Mouse (Mus musculus) CD4-positive helper T cell, adult 2 months (primary cell): ENCODE data around the gene Slc29a1.
"Not testable (repeated sequence)": the region's sequence is repeated elsewhere in the genome, so short reads cannot be mapped to it uniquely, and the experiment has no call there.

Experiments
- DNase-seq: peaks from one replicate; pipeline ENCODE4 v3.0.0-alpha.2; 2012; ENCODE audit warnings: low read depth, missing footprints, low spot score

Slc29a1 gene

GRCm38 (mm10) chr17:45599446-45600242 is at the start of gene Slc29a1:
Gene Slc29a1, minus strand, starts transcription at chr17:45599606.
- no peak for DNase-seq

DNA sequence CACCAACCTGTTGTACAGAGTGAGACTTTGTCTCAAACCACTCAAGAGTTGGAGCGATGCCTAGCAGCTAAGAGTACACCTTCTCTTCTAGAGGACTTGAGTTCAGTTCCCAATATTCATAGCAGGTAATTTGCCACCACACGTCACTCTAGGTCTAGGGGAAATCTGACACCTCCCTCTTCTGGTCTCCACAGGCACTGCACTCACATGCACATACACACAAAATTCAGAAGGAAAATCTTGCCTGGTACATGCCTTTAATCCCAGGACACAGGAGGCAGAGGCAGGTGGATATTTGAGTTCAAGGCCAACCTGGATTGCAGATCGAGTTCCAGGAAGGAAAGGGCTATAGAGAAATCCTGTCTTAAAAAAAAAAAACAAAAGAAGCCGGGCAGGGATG is 44.8 kb upstream of the Slc29a1 start:
- no peak for DNase-seq

DNA sequence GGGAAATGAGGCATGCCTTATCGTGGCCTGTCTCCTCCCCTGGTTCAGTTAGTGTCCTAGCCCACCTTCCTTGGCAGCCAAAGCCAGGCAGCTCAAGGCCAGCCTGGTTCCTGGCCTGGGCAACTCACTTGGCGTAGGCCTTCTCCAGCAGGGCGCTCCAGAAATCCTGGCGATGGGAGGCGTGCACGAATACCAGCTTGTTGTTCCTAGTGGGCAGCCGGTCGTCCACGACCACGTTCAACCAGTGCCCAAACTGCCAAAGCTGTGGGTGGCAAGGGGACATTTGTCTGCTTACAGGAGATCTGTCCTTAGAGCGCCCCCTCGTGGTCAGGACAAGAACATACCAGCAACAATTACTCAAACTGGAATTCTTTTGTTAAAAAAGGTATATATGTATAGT is 43.3 kb upstream of the Slc29a1 start:
- DNase-seq: peak; percentile 55

DNA sequence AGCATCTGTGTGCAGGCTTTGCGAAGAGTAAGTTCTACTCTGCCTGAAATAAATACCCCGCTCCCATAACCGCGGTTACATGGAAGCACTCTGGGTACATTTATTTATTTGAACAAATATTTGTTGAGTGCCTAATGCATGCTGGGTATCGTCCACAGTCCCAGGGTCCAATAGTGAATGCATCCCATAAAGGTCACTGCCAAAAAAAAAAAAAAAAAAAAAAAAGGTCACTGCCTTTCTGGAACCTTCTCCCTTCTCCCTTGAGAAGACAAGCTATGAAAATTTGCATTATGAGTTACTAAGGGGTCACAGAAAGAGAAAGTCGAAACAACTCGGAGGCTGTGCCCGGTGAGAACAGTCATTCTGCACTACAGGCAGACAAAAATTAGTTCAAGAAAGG is 42.6 kb upstream of the Slc29a1 start:
- DNase-seq: no peak

DNA sequence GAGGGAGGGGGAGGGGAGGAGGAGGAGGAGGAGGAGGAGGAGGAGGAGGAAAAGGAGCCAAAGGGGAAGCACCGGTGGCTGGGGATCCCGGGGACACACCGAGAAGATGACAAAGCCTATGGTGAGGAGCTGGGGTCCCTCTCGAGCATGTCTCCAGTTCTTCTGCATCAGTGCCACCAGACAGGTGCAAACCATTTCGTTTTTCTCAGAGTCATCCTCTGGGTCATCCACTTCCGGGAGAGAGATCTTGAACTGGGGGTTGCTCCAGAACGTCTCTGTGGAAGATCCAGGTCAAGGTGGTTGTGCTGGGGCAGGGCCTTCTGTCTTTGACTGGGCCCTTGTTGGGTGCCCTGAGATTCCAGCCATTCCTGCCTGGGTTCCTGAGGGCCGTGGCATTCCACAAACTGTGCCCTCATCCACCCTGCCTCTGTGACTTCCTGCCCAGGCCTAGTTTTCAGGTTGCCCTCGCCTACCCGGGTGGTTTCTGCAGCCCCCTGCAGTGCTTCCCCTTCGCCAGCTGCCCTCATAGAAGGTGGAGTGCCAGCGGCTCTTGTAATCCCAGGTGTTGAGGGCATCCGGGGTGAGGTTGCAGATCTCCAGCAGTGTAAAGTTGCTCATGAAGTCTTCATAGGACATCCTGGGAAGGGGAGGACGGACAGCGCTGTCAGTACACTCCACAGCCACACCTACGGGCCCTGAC is 39.3 kb upstream of the Slc29a1 start:
- DNase-seq: no peak

DNA sequence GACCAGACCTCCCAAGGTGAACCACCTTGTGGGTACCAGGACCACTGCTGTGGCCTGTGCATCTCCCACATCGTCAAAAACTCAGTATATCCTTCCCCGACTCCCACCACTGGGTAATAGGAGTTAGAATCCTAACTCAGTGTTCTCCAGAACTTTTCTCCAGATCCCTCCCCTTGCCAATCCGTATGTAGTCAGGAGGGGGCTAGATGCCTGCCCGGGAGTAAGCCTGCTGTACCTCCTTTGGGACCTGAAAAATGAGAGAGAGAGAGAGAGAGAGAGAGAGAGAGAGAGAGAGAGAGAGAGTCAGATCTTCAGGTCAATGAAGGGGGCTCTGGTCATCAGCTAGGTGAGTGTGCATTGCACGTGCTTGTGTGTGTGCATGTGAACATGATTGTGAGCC is 34.6 kb upstream of the Slc29a1 start:
- no peak for DNase-seq

DNA sequence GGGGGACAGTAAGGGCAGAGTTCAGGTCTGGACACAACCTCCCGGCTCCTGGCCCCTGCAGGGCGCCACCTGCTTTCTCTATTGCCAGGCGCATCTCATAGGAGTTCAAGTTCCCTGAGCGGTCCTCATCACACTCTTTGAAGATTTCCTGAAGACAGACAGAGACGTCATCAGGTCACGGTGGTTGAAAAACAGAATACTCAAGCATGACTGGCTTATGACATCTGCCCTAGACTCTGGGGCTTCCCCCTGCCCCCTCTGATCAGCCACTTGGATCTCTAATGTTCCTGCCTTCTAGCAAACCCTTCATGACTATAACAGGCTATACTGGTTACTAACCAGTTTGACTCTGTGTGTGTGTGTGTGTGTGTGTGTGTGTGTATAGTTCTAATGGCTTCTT is 32.5 kb upstream of the Slc29a1 start:
- peak; percentile 67 for DNase-seq

DNA sequence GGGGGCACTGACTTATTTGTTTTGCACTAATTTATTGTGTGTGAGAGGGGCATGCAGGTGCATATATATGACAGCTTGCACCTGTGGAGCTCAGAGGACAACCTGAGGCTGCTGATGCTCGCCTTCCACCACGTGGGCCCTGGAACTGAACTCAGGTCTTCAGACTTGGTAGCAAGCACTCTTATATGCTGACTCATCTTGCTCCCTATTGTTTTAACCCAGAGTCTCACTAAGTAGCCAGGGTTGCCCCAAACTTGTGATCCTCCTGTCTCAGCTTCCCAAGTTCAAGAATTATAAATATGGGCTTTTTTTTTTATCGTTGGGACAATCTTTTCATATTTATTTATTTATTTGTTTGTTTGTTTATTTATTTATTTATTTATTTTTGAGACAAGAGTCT is 31.6 kb upstream of the Slc29a1 start:
- DNase-seq: no peak

DNA sequence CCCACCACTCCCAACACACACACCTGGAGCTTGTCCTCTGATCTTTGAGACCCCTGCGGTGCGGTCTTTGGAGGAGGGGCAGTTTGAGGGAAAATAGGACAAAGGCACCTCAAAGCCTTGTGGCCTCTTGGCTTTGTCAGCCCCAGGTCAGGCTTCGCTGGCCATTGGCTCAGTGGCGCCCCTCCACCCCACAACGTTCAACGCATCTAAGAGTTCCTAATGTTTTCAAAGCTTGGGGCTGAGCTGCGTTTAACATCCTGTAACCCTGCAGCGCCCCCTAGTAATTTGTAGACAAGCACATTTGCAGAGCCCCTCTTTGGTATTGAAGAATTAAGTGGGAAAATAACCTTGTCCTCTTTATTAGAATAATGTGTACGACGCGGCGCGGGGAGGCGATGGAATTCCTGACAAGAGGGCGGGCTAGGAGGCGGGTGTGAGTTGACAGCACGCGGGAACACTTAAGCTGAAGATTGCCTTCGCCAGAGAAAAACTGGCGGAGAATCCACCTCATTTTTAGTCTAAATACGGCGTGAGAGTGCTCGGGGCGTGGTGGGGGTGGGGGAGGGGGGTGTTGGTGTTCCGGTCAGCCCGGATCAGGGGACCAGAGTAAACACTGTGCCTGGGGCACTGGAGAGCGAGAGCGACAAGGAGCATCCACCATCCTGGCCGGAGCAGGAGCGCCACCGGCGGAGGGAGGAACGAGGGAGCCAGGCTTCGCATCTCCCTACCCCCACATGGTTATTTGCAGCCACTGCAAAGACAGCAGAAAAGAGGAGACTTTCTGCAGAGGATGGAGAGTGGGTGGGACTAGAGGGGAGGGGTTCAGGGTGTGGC is 30.7 kb upstream of the Slc29a1 start:
- peak; percentile 72 for DNase-seq

- no peak for DNase-seq
Observed at GRCm38 (mm10) chr17:45628885-45629855, 29.8 kb upstream of the Slc29a1 start.

- DNase-seq: no peak
Observed at GRCm38 (mm10) chr17:45628160-45628559, 28.8 kb upstream of the Slc29a1 start.

DNA sequence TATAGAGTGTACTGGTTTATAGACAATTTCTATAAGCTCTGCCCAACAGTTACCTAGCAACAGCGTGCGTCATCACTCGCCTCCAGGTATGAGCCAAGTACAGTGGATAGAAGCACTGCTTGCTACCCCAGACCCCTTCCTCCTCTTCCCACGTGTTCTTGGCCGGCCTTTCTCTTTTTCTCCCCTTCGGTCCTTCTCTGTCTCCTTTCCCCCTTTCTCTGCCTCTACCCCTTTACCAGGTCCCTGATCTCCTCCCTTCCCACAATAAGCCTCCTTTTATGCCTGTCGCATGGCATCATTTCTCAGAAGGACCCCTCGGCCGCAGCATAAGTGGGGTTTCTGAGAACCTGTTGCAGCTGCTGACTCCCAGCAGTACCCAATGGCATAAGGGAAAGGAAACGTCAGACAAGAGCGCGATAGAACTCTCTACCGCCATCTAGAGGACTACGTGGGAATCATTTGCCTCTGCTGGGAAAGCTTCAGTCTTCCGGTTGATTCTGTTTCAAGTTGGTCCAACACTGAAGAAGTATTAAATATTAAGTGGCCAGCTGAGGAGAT is 27.2 kb upstream of the Slc29a1 start:
- DNase-seq: peak; percentile 85

GRCm38 (mm10) chr17:45623425-45623824 is 24.0 kb upstream of the Slc29a1 start:
- DNase-seq: not testable (repeated sequence)

DNA sequence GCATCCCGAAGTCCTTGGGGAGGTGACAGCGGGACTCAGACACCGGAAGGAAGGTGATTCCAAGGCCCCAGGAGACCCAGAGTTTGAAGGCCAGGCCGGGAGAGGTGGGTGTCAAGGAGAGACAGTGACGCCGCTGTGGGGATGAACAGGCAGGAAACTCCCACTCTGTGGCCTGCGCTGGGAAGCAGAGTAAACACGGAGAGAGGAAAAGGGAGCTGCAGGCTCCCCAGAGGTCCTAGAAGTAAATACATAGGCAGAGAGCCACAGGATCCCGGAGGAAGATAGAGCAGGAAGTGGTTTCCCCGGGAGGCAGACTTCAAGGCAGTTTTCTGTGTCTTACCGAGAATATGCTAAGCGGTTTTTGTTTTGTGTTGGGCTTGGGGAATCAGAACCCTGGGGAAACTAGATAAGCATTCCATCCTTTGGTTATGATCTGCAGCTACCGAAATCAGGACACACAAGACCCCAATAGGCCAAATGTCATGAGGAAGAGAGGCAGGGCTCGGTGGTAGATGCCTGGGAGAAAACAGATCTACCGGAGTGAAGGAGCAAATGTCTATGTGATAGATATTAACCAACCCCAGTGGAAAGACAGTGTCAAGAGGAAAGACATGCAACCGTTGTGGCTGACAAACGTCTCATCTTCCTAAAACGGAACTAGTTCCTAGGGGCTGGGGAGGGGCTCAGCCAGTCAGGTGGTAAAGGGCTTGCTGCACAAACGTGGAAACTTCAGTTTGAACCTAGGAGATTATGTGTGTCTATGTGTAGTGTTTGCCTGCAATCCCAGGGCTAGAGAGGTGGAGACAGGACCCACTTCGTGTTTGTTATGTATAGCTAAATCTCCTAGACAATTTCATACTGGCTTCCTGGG is 20.2 kb upstream of the Slc29a1 start:
- peak; percentile 41 for DNase-seq

DNA sequence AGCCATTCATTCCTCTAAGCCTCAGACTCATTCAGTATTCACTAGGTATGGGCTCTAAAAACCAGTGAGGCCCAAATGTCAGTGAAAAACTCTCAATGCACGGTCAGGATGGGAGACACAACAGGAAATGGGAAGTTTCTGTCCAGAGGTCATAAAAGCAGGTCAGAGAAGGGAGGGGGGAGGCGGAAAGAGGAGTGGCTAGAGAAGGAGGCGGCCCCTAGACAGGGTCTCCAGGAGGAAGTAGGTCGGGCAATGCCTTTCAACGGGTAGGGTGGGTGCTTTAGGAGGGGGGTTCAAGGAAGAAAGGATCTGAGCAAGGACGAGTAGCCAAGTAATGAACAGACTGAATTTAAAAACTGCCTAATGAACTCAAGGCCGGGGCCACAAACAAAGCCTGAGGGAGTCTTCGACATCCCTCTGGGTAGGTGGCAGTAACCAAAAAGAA is 19.6 kb upstream of the Slc29a1 start:
- no peak for DNase-seq

- DNase-seq: no peak
Observed at GRCm38 (mm10) chr17:45617655-45618054, 18.2 kb upstream of the Slc29a1 start.

DNA sequence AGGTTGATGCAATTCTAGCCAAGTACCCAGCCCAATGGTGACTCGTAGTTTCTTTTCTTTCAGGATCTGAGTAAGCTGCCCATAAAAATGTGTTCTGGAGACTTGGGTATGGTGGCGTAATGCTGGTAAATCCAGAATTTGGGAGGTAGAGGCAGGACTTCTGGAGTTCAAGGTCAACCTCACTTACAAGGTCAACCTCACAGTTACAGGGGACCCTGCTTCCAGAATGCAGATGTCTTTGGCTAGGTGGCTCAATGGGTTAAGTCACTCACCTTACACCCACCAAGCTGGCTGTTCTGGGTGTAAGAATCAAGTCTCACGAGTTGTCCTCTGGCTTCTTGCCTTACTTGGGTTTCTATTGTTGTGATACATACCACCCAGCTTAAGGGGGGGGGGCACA is 17.3 kb upstream of the Slc29a1 start:
- DNase-seq: no peak

DNA sequence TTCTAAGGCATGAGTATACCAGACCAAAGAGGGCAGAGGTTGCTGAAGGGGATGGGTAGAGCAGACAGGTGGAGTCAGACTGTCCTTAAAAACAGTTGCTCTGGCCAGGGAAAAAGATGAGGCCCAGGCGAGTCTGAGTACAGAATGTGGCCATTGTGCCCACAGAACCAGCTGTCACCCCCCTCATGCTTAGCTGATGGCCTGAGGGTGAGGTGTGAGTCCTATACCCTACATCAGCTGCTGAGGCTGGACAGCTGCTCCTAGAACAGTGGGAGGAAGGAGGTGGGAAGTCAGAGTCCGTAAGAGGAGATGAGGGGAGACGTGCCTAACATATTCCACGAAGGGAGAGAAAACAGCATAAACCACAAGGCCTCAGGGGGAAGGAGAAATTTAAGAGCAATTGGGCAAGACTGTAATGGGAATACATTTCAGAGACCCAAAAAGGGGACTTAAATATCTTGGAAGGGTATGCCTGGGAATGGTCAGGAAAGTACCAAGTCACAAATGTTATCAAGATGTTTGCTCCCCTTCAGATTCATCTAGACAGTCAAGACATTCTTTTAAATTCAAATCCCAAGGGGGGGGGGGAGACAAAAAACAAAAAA is 16.7 kb upstream of the Slc29a1 start:
- DNase-seq: no peak

DNA sequence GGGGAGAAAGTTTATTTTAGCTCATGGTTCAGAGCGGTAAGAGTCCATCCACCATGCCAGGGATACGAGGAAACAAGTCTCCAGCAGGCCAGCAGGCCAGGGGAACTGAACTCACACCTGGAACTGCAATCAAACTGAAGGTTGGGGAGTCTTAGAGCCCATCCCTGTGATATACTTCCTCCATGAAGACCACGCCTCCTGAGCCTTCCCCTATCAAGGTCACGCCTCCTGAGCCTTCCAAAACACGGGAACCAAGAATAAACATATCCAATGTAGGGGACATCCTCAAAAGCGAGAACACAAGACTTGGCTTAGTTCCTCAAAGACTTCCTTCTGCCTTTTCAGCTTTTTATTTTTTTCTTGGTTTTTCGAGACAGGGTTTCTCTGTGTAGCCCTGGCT is 13.5 kb upstream of the Slc29a1 start:
- DNase-seq: no peak
